Mouse (Mus musculus) fat pad, adult 2 months (tissue): ENCODE results near the gene Enthd1.
"Not testable (repeated sequence)": the region's sequence is repeated elsewhere in the genome, so short reads cannot be mapped to it uniquely, and the experiment has no call there.

Experiments used
- DNase-seq: peaks from one replicate; pipeline ENCODE4 v3.0.0-alpha.2; 2011; ENCODE audit warnings: low read depth, low spot score; ENCODE audit errors: extremely low read depth

Enthd1 gene

GRCm38 (mm10) chr15:80565106-80565665 lies at the start of gene Enthd1:
Enthd1 (minus strand) TSS chr15:80565156.
- DNase-seq: no peak

- no peak for DNase-seq
Measured at GRCm38 (mm10) chr15:80613904-80614303, 48.9 kb upstream of the Enthd1 start.

- no peak for DNase-seq
Measured at GRCm38 (mm10) chr15:80611478-80611877, 46.5 kb upstream of the Enthd1 start.

GRCm38 (mm10) chr15:80610335-80610734 lies 45.4 kb upstream of the Enthd1 start:
- DNase-seq: no peak

- no peak for DNase-seq
Measured at GRCm38 (mm10) chr15:80607970-80608369, 43.0 kb upstream of the Enthd1 start.

- no peak for DNase-seq
Measured at GRCm38 (mm10) chr15:80604026-80604425, 39.1 kb upstream of the Enthd1 start.

GRCm38 (mm10) chr15:80602487-80602886 lies 37.5 kb upstream of the Enthd1 start:
- no peak for DNase-seq

- DNase-seq: no peak
Measured at GRCm38 (mm10) chr15:80601456-80601855, 36.5 kb upstream of the Enthd1 start.

GRCm38 (mm10) chr15:80599843-80600242 lies 34.9 kb upstream of the Enthd1 start:
- DNase-seq: no peak

GRCm38 (mm10) chr15:80599213-80599750 lies 34.3 kb upstream of the Enthd1 start:
- no peak for DNase-seq

- DNase-seq: no peak
Measured at GRCm38 (mm10) chr15:80598750-80599149, 33.8 kb upstream of the Enthd1 start.

GRCm38 (mm10) chr15:80593877-80594276 lies 28.9 kb upstream of the Enthd1 start:
- no peak for DNase-seq

GRCm38 (mm10) chr15:80592737-80593136 lies 27.8 kb upstream of the Enthd1 start:
- DNase-seq: no peak

- no peak for DNase-seq
Measured at GRCm38 (mm10) chr15:80590641-80591040, 25.7 kb upstream of the Enthd1 start.

GRCm38 (mm10) chr15:80586296-80586695 lies 21.3 kb upstream of the Enthd1 start:
- no peak for DNase-seq

- no peak for DNase-seq
Measured at GRCm38 (mm10) chr15:80582581-80583495, 17.9 kb upstream of the Enthd1 start.

- not testable (repeated sequence) for DNase-seq
Measured at GRCm38 (mm10) chr15:80580585-80580984, 15.6 kb upstream of the Enthd1 start.

GRCm38 (mm10) chr15:80579121-80579520 lies 14.2 kb upstream of the Enthd1 start:
- no peak for DNase-seq

GRCm38 (mm10) chr15:80577166-80577960 lies 12.4 kb upstream of the Enthd1 start:
- DNase-seq: no peak

- DNase-seq: no peak
Measured at GRCm38 (mm10) chr15:80576415-80576994, 11.5 kb upstream of the Enthd1 start.

- no peak for DNase-seq
Measured at GRCm38 (mm10) chr15:80575817-80576370, 10.9 kb upstream of the Enthd1 start.
